Mouse (Mus musculus) embryonic fibroblast, embryonic 13.5 days (primary cell): ENCODE data around the gene Cdk8. TPM values are rescaled to one million over a fixed set of nuclear protein-coding genes. Genes with fewer than 3 reads are reported as not detected.

Source experiments
- H3K27ac ChIP-seq: 2 replicates; pipeline ENCODE4 v1.5.1; 2012; ENCODE audit warnings: low read length, control low read depth, inconsistent platforms; ENCODE audit not compliant: insufficient read depth
- H3K4me1 ChIP-seq: 2 replicates; pipeline ENCODE4 v1.6.1; 2011; ENCODE audit warnings: low read length; ENCODE audit not compliant: control insufficient read depth, insufficient read depth
- H3K4me3 ChIP-seq: 2 replicates; pipeline ENCODE4 v1.5.1; 2011; ENCODE audit warnings: mild to moderate bottlenecking, control low read depth, low read length; ENCODE audit not compliant: insufficient read depth
- CTCF ChIP-seq: IDR thresholded peaks from 2 replicates; pipeline ENCODE4 v1.5.1; 2011; ENCODE audit warnings: mild to moderate bottlenecking, control low read depth, low read length, moderate library complexity, borderline replicate concordance; ENCODE audit not compliant: insufficient read depth
- POLR2A ChIP-seq: IDR thresholded peaks from 2 replicates; pipeline ENCODE4 v1.6.1; 2011; ENCODE audit warnings: low read depth, mild to moderate bottlenecking, control low read depth, low read length, moderate library complexity
- polyA plus RNA-seq: library from polyadenylated mRNA; stranded (reverse); fragments of >200 nt; gene quantifications from 2 replicates; pipeline ENCODE4 v1.2.4, GENCODE M21; 2011; ENCODE audit warnings: low read depth; ENCODE audit not compliant: missing spikeins, insufficient read length

Cdk8 gene
- polyA plus RNA-seq, 1 experiment: 53.0 TPM

DNA sequence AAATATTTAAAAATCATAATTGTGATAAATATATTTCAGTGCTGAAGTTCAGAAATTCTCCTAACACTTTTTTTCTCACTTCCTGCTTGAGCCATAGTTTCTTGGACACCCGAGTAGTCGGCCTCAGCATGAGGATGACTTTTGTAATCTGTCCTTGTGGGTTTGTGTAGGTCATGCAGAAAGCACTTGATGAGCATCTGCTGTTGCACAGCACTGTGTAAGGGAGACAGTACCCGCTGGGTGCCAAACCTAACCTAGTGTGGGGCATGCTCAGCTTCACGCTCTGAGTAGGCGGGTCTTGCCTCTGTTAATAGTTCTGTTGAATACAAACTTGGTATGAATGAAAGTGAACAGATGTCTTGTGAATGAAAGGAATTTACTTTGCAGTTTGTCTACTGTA lies 60.5 kb downstream of the Cdk8 start:
- Histone ChIP-seq H3K27ac (no peak overlapping the region), H3K4me3 (no peak overlapping the region), H3K4me1 (no peaks in the 10 kb centered on the region)
- TF ChIP-seq POLR2A (no peak), CTCF (no peak)

GRCm38 (mm10) chr5:146292896-146293680 lies 62.1 kb downstream of the Cdk8 start:
- Histone ChIP-seq H3K4me1 (no peaks in the 10 kb centered on the region; the same call in 1 of the 2 replicates), H3K4me3 (no peak overlapping the region), H3K27ac (no peak overlapping the region)
- TF ChIP-seq CTCF (no peak), POLR2A (no peak)

- TF ChIP-seq POLR2A (no peak), CTCF (no peak)
- Histone ChIP-seq H3K27ac (no peak overlapping the region), H3K4me3 (no peak overlapping the region), H3K4me1 (peaks cover 6% of the 10 kb centered on the region; the same call in 1 of the 2 replicates)
Measured at GRCm38 (mm10) chr5:146293919-146294700, 63.1 kb downstream of the Cdk8 start.

- Histone ChIP-seq H3K4me1 (peaks cover 11% of the 10 kb centered on the region; the same call in 1 of the 2 replicates), H3K4me3 (no peak overlapping the region), H3K27ac (no peak overlapping the region)
- TF ChIP-seq POLR2A: no peak
- TF ChIP-seq CTCF: no peak
Measured at GRCm38 (mm10) chr5:146294834-146295233, 63.8 kb downstream of the Cdk8 start.

DNA sequence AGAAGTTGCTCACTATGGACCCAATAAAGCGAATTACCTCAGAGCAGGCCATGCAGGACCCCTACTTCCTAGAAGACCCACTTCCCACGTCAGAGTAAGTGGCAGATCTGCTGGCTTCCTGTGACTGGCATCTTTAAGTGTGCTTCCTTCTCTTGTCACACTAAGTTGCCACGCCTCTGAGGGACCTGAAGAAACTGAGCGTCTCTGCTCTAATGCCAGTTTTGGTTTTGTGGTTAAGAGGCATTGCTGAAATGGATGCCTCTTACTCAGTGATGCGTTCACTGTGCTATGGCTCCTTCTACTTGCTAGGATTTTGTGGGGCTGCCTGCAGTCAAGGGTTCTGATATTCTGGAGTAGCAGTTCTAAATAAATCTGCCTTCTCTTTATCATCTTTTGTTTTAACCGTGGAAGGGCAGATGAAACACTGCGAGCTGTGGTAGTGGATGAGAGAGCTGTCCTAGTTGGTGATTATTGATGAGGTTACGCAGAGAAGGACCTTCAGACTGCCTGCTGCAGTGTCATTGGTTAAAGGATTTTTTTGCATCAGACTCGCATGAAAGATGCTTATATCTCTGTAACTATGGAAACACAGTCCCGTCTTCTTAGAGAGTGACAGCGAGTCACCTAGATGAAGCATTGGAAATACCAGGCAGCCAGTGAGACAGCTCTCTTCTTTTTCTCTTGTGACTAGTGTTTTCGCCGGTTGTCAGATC lies 67.9 kb downstream of the Cdk8 start:
- peaks cover 11% of the 10 kb centered on the region; the same call in 1 of the 2 replicates for H3K4me1 ChIP-seq
- TF ChIP-seq POLR2A (no peak), CTCF (no peak)
- no peak overlapping the region for H3K4me3 ChIP-seq
- H3K27ac ChIP-seq: peak overlapping the region; percentile 14; the same call in 1 of the 2 replicates

GRCm38 (mm10) chr5:146299520-146299870 lies 68.5 kb downstream of the Cdk8 start:
- no peak overlapping the region for H3K4me3 ChIP-seq
- H3K27ac ChIP-seq: peak overlapping the region; percentile 14; the same call in 1 of the 2 replicates
- TF ChIP-seq POLR2A (no peak), CTCF (no peak)
- H3K4me1 ChIP-seq: peaks cover 11% of the 10 kb centered on the region; the same call in 1 of the 2 replicates

GRCm38 (mm10) chr5:146303470-146303869 lies 72.4 kb downstream of the Cdk8 start:
- Histone ChIP-seq H3K4me1 (peaks cover 11% of the 10 kb centered on the region; the same call in 1 of the 2 replicates), H3K4me3 (no peak overlapping the region), H3K27ac (no peak overlapping the region)
- TF ChIP-seq CTCF (peak; percentile 18; the same call in 1 of the 2 replicates), POLR2A (no peak)

DNA sequence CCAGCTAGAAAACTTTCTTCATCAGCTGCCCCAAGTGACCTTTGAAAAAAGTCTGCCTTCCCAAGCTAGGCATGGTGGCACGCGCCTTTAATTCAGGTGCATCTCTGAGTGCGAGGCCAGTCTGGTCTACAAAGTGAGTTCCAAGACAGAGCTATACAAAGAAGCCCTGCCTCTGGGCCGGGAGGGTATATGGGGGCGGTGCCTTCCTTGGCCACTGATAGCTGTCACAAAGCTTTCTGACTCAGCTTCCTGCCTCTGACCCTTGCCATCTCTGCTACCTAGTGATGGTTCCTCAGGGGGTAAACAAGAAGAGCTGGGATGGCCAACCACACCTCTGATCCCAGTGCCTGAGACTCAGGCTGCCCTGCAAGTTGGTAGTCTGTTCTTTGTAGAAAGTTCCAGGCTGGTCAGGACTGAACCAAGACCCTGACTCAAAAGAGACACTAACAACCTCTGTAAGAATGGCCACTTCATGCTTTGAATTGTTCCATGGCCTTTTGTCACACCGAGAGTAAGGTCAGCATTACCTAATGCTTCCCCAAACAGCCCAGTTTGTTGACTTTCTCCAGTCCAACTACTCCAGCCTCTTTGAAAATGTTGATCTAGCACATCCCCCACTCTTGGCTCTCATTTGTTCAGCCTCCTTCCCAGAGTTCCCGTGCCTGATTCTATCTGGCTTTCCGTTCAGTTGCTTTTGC lies 76.2 kb downstream of the Cdk8 start:
- Histone ChIP-seq H3K27ac (no peak overlapping the region), H3K4me1 (no peaks in the 10 kb centered on the region), H3K4me3 (no peak overlapping the region)
- TF ChIP-seq POLR2A: no peak
- TF ChIP-seq CTCF: no peak

DNA sequence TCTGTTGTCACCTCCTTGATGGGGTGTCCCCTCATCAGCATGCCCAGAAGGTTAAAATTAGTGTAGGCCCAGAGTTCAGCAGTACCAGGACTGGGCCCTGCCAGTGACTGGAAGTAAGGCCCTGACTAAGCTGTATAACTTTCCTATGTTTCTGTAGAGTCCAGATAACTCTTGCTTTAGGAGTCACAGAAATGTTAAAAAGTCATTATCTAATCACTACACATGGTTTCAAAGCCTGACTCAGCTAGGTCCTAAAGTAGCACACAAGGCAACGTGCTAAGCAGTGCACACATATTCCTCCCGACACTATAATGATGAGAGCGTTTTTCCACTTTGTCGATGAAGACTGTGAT lies 76.7 kb downstream of the Cdk8 start:
- Histone ChIP-seq H3K4me1 (no peaks in the 10 kb centered on the region), H3K4me3 (no peak overlapping the region), H3K27ac (no peak overlapping the region)
- TF ChIP-seq POLR2A: no peak
- TF ChIP-seq CTCF: no peak

DNA sequence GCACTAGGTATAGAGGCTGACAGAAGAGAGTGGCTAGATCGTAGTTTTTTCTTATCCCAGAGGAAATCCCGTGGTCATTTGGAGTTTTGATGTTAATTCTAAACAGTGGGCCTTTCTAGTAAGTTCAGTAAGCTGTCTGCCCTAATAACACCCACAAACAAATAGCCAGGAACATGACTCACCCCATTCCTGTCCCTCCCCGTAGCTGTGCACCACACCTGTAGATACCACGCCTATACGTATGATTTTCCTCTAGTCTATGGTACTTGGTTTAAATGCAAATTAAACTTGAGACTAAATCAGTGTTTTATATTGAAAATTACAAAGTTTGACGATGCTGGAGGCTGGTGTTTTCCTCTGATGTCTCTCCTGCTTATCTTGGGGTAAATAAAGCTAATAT lies 83.5 kb downstream of the Cdk8 start:
- Histone ChIP-seq H3K4me3 (no peak overlapping the region), H3K27ac (no peak overlapping the region), H3K4me1 (no peaks in the 10 kb centered on the region)
- TF ChIP-seq CTCF: no peak
- no peak for TF ChIP-seq POLR2A
